Mouse (Mus musculus) lung, adult 2 months (tissue): ENCODE measurements around the gene Ear1. TPM values are rescaled to one million over a fixed set of nuclear protein-coding genes. Genes with fewer than 3 reads are reported as not detected.
"Not testable (repeated sequence)": the region's sequence is repeated elsewhere in the genome, so short reads cannot be mapped to it uniquely, and the experiment has no call there.

Experiments
- DNase-seq: peaks from one replicate; pipeline ENCODE4 v3.0.0; 2022
- H3K4me1 ChIP-seq: fragments of 200-500 bp; 2 replicates; pipeline ENCODE4 v1.6.1; 2011; ENCODE audit warnings: low read length; ENCODE audit not compliant: control insufficient read depth, insufficient read depth
- H3K4me3 ChIP-seq: fragments of 200-500 bp; replicated peaks from 2 replicates; pipeline ENCODE3; 2011; ENCODE audit warnings: low read depth, mild to moderate bottlenecking, control low read depth, low read length; ENCODE audit errors: extremely low read depth
- CTCF ChIP-seq: fragments of 200-500 bp; IDR thresholded peaks from 2 replicates; pipeline ENCODE4 v1.5.1; 2011; ENCODE audit warnings: mild to moderate bottlenecking, low read length, control low read depth; ENCODE audit not compliant: insufficient read depth
- POLR2A ChIP-seq: fragments of 200-500 bp; IDR thresholded peaks from 2 replicates; pipeline ENCODE4 v1.6.1; 2011; ENCODE audit warnings: low read depth, mild to moderate bottlenecking, control low read depth, low read length, borderline replicate concordance; ENCODE audit errors: extremely low read depth
- WGBS: fragments of 180-500 bp; shearing (Covaris S2); methylation state at CpG from one replicate; pipeline ENCODE4 v1.1.7; 2018; 5-methylcytosine and 5-hydroxymethylcytosine counted together
- polyA plus RNA-seq: library from polyadenylated mRNA; depleted of rRNA; stranded (reverse); fragments of >200 nt; gene quantifications from 2 replicates; pipeline ENCODE4 v1.2.3, GENCODE M21; 2012; rRNA removed

Gene Ear1
- polyA plus RNA-seq, result 60.1 and 70.5 TPM in 2 replicates

GRCm38 (mm10) chr14:43875417-43875816 is at the start of gene Ear1:
Gene Ear1 (minus strand): TSS chr14:43875517.
- WGBS, result 84% methylated on average over 3 of the region's 3 CpGs
- not testable (repeated sequence) for H3K4me1 ChIP-seq, H3K4me3 ChIP-seq, DNase-seq

DNA sequence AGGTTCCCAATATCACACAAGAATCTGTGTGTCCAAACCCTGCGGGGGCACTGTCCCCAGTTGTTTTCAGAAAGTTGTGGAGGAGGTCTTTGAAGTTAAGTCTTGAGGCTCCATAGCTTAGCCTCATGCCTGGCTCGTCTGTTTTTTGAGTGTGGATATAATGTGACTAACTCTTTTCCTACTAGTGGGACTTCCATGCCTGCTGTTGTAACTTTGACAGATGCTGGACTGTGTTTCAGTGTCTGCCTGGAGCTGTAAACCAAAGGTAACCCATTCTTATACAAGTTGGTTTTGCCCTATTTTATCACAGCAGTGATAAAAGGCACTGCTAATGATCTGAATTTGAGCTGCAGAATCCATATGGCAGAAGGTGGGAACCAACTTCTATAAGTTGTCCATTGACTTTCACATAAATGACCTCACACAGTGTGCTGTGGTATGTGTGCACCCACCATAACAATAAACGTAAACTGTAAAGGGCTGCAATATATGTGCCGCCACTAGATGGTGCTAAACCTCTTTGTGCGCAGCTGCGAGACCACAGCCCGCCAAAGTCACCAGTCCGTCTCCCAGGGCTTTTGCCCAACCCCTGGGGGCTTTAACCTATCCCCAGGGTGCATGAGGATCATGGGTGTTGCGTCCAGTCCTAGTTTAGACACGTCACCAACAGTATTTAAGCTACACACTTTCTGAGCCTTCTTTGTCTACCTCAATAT is 49.5 kb upstream of the Ear1 start, which contains the start of gene Gm8113:
Gene Gm8113, plus strand, starts transcription at position 703 of the 716 bp plus-strand sequence.
- peak; percentile 33 for DNase-seq
- peak within 1 kb of the TSS; percentile 82 for H3K4me3 ChIP-seq
- 0 out of 2 replicates have a peak, but pooled peaks have one; percentile 12 for TF ChIP-seq POLR2A
- TF ChIP-seq CTCF, result peak; percentile 74
- 9% methylated on average over 10 of the region's 10 CpGs for whole genome bisulfite sequencing
- H3K4me1 ChIP-seq, result not testable (repeated sequence)

- H3K4me3 ChIP-seq, H3K4me1 ChIP-seq, DNase-seq: not testable (repeated sequence)
- 69% methylated on average over 3 of the region's 3 CpGs for WGBS
Measured at GRCm38 (mm10) chr14:43923459-43923858, 48.1 kb upstream of the Ear1 start, which contains the start of gene Ear10. Gene Ear10 (minus strand): TSS chr14:43923559.

GRCm38 (mm10) chr14:43918214-43918613 is 42.9 kb upstream of the Ear1 start:
- DNase-seq, H3K4me1 ChIP-seq, H3K4me3 ChIP-seq: not testable (repeated sequence)

- not testable (repeated sequence) for DNase-seq, H3K4me1 ChIP-seq, H3K4me3 ChIP-seq
- WGBS, result 68% methylated on average over 3 of the region's 3 CpGs
Measured at GRCm38 (mm10) chr14:43898577-43898976, 23.3 kb upstream of the Ear1 start.

- DNase-seq, result not testable (repeated sequence)
Measured at GRCm38 (mm10) chr14:43895357-43895756, 20.0 kb upstream of the Ear1 start.

GRCm38 (mm10) chr14:43891288-43891687 is 16.0 kb upstream of the Ear1 start:
- WGBS, result 95% methylated on average over 1 of the region's 1 CpGs
- not testable (repeated sequence) for H3K4me3 ChIP-seq, H3K4me1 ChIP-seq, DNase-seq

More at GRCm38 (mm10) chr14:43895357-43895756, 20.0 kb upstream of the Ear1 start:
- H3K4me3 ChIP-seq, H3K4me1 ChIP-seq: not testable (repeated sequence)
- 31% methylated on average over 1 of the region's 2 CpGs for WGBS

DNA sequence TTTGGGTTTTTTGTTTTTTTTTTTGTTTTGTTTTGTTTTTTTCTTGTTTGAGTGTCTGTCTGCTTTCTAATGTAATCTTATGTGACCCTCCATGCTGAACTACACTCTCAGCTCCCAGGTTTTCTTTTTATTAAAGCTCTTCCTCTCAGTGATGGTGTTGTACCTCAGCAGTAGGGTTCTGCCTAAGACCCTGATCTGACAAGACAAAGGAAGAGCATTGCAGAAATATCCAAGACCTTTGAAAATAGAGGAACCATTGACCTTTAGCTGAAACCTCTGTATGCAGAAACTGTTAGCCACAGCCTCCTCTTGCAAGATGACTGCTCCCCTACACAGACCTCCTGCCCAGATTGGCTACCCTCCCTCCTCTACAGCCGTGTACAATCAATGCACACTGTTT is 10.9 kb upstream of the Ear1 start:
- WGBS, result 48% methylated on average over 1 of the region's 1 CpGs
- not testable (repeated sequence) for DNase-seq

GRCm38 (mm10) chr14:43879966-43880545 is 4.7 kb upstream of the Ear1 start:
- not testable (repeated sequence) for H3K4me1 ChIP-seq, H3K4me3 ChIP-seq, DNase-seq
- WGBS, result 80% methylated on average over 5 of the region's 5 CpGs

More for the DNA sequence above, 10.9 kb upstream of the Ear1 start:
- H3K4me1 ChIP-seq, H3K4me3 ChIP-seq: not testable (repeated sequence)

- not testable (repeated sequence) for H3K4me3 ChIP-seq, DNase-seq, H3K4me1 ChIP-seq
- WGBS, result 63% methylated on average over 1 of the region's 2 CpGs
Measured at GRCm38 (mm10) chr14:43877789-43878188, 2.5 kb upstream of the Ear1 start.

GRCm38 (mm10) chr14:43874862-43875261 is 455 bp downstream of the Ear1 start:
- not testable (repeated sequence) for DNase-seq, H3K4me1 ChIP-seq, H3K4me3 ChIP-seq
- 87% methylated on average over 3 of the region's 3 CpGs for WGBS

DNA sequence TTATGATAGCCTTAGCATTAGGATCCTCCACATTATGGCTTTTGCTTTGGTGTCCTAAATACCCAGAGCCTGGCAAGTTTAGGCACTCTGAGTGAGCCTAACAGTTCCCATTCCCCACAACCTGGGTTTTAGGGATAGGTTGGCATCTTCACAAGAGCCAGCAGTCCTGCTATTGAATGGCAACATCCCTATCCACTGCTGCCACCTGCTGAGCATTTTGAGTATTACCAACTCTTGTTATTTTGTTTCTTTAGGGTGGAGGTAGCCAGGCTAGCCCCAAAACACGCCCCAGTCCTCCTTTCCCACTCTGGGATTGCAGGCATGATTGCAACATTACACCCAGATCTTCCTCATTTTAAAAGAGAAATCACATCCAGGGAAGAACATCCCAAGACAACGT is 14.8 kb downstream of the Ear1 start:
- DNase-seq, H3K4me3 ChIP-seq, H3K4me1 ChIP-seq: not testable (repeated sequence)
- 26% methylated on average over 2 of the region's 2 CpGs for WGBS

DNA sequence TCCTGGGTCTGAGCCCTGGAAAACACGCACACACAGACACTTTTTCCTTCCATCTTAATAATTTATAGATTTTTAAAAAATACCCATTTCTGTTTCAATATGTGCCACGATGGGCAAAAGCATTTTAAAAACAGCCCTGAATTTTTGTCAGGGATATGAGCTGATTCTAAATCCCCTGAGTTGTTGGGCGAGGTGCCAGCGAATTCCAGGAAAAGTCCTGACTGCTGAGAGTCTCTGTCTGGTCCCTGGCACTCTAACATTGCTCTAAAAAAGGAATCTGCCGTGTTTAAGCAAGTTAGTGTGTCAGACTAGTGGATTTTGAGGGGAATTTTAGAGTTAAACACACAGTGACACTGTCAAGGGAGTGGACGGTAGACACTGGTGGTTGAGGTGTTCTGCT is 15.9 kb downstream of the Ear1 start:
- 34% methylated on average over 5 of the region's 6 CpGs for WGBS
- not testable (repeated sequence) for DNase-seq, H3K4me3 ChIP-seq, H3K4me1 ChIP-seq

- 49% methylated on average over 4 of the region's 4 CpGs for WGBS
- H3K4me1 ChIP-seq, H3K4me3 ChIP-seq, DNase-seq: not testable (repeated sequence)
Measured at GRCm38 (mm10) chr14:43843949-43844573, 31.3 kb downstream of the Ear1 start.

DNA sequence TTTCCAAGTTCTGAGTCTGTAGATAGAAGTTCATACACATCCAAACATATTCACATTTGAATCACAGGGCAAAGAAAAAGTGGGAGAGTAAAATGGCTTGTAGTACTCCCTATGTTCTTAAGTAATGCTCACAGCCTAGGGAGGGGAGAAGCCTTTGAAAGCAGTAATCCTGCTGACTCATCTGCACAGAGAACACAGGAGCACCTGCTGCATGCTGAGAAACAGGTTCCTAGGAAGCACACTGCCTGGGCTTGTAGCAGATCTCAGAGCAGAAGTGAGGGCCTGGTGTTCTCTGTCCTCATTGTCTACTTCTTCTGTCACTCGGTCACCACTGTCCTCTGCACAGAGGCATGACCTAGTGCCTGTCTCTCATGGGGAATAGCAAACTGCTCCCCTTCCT is 34.3 kb downstream of the Ear1 start:
- 57% methylated on average over 1 of the region's 1 CpGs for WGBS
- not testable (repeated sequence) for H3K4me3 ChIP-seq, DNase-seq, H3K4me1 ChIP-seq
